Mouse (Mus musculus) stomach, embryonic 16.5 days (tissue): ENCODE data around the gene Cacna1f. TPM values are rescaled to one million over a fixed set of nuclear protein-coding genes. Genes with fewer than 3 reads are reported as not detected.

Source experiments
- ATAC-seq: fragments of 200-750 bp; cut with Nextera tagmentation; 2 replicates; pipeline ENCODE4 v1.8.0; 2017; ENCODE audit warnings: moderate number of reproducible peaks, moderate TSS enrichment; ENCODE audit not compliant: insufficient read depth, low FRiP score
- H3K27ac ChIP-seq: fragments of 300-500 bp; sonication (generic); 2 replicates; pipeline ENCODE4 v1.5.1; 2014; ENCODE audit warnings: low read length
- H3K27me3 ChIP-seq: fragments of 300-500 bp; sonication (generic); 2 replicates; pipeline ENCODE4 v1.6.1; 2014; ENCODE audit warnings: low read length, control low read depth, mixed read lengths; ENCODE audit not compliant: control insufficient read depth, insufficient read depth
- H3K36me3 ChIP-seq: fragments of 300-500 bp; sonication (generic); 2 replicates; pipeline ENCODE4 v1.6.1; 2014; ENCODE audit warnings: low read length; ENCODE audit not compliant: control insufficient read depth, insufficient read depth
- H3K4me1 ChIP-seq: fragments of 300-500 bp; sonication (generic); 2 replicates; pipeline ENCODE4 v1.6.1; 2014; ENCODE audit warnings: low read length, control low read depth, mixed read lengths; ENCODE audit not compliant: control insufficient read depth, insufficient read depth
- H3K4me2 ChIP-seq: fragments of 300-500 bp; sonication (generic); 2 replicates; pipeline ENCODE4 v1.6.1; 2014; ENCODE audit warnings: low read depth, low read length, mixed read lengths
- H3K4me3 ChIP-seq: fragments of 300-500 bp; sonication (generic); replicated peaks from 2 replicates; pipeline ENCODE4 v1.5.1; 2014; ENCODE audit warnings: mild to moderate bottlenecking, low read length
- H3K9ac ChIP-seq: fragments of 300-500 bp; sonication (generic); 2 replicates; pipeline ENCODE4 v1.6.1; 2014; ENCODE audit warnings: low read length
- H3K9me3 ChIP-seq: fragments of 300-500 bp; sonication (generic); replicated peaks from 2 replicates; pipeline ENCODE4 v1.6.1; 2016; ENCODE audit warnings: low read length, control low read depth; ENCODE audit not compliant: control insufficient read depth
- WGBS: fragments of 180-500 bp; shearing (Covaris S2); extraction: QIAGEN DNeasy Blood & Tissue Kit; methylation state at CpG from one replicate; pipeline ENCODE4 v1.1.7; 2014; 5-methylcytosine and 5-hydroxymethylcytosine counted together
- polyA plus RNA-seq: library from polyadenylated mRNA; unstranded; fragments of >200 nt; fragmentation: Nextera tagmentation; extraction: Ambion mirVana; gene quantifications from 2 replicates; pipeline ENCODE4 v1.2.1, GENCODE M21; 2015

Gene Cacna1f
- polyA plus RNA-seq, 1 experiment from 2014 or later, result not detected

DNA sequence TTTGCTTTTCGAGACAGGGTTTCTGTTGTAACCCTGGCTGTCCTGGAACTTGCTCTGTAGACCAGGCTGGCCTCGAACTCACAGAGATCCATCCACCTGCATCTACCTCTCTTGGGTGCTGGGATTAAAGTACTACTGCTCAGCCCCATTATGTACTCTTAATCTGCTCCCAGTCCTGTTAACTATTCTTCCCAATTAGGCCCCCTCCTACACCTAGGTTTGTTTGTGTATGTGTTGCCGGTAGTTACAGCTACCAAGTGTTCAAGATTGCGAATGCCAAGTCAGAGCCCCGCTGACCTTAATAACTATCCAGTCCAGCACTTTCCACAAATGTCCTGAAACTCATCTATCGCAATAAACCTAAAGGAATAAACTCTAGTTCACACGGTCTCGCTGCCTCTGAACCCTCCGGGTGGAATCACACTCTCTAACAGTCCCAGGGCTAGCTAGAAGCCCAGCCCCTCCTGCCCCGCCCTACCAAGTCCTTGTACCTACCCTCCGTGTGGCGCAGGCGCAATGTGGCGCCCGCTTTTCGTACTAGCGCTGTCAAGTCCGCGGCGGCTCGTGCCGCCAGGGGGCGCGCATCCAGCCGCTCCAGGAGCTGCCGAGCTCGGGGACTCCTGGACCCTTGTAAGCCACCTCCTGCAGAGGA lies 72.6 kb downstream of the Cacna1f start:
- Histone ChIP-seq H3K4me1 (peaks cover 2% of the 10 kb centered on the region; the same call in 1 of the 2 replicates), H3K4me3 (peak overlapping the region; percentile 40), H3K9me3 (no peaks in the 10 kb centered on the region), H3K27ac (no peak overlapping the region), H3K9ac (peak overlapping the region; percentile 55; the same call in 1 of the 2 replicates), H3K27me3 (no peaks in the 10 kb centered on the region), H3K4me2 (peak overlapping the region; percentile 58), H3K36me3 (no peaks in the 10 kb centered on the region)
- 18% methylated on average over 27 of the region's 27 CpGs for WGBS
- peak; percentile 92 for ATAC-seq

DNA sequence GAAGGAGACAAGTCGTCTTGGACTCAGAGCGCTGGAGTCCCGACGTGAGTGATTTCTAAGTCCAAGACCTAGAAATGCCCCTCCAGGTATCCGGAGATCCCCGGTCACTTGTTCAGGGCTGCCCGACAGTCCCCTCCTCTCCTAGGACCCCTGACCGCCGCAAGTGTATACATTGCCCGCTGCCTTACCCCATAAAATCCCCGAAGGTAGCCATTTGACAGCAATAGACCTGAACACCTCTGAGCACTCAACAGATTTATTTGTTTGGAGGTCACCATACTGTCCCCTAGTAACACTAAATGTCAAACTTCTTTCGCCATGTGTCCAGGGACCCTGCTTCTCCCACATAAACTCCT lies 73.2 kb downstream of the Cacna1f start:
- H3K27me3 ChIP-seq, result no peaks in the 10 kb centered on the region
- no peaks in the 10 kb centered on the region for H3K36me3 ChIP-seq
- peak; percentile 34; the same call in 1 of the 2 replicates for ATAC-seq
- H3K4me2 ChIP-seq, result peak overlapping the region; percentile 58
- H3K4me3 ChIP-seq, result peak overlapping the region; percentile 40
- WGBS, result 23% methylated on average over 12 of the region's 12 CpGs
- H3K9me3 ChIP-seq, result no peaks in the 10 kb centered on the region
- no peaks in the 10 kb centered on the region for H3K4me1 ChIP-seq
- H3K9ac ChIP-seq, result peak overlapping the region; percentile 55; the same call in 1 of the 2 replicates
- no peak overlapping the region for H3K27ac ChIP-seq

DNA sequence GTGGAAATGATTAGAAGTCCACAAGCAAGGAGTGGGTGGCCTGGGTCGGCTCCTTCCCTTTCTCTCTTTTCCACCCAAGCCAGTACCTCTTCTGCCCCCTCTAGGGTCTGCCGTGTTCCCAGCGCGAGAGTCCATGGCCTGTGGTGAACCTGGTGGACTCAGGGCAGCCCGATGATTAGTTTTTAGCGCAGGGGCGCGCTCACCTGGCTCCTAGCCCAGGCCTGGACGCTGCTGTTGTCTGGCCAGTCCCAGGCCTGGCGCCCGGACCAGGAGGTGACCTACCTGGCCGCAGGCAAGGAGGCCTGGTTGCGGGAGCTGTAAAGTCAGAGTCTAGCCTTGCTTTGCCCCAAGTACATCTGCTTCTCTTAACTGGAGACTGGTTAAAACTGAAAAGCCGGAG lies 74.0 kb downstream of the Cacna1f start, which contains the start of gene Magix:
Gene Magix, minus strand, starts transcription at position 388 of the 400 bp plus-strand sequence.
- 66% methylated on average over 14 of the region's 14 CpGs for WGBS
- H3K9ac ChIP-seq, result peak within 1 kb of the TSS; percentile 55; the same call in 1 of the 2 replicates
- H3K27ac ChIP-seq, result no peak within 1 kb of the TSS

More for the DNA sequence above, 74.0 kb downstream of the Cacna1f start, which contains the start of gene Magix:
- Histone ChIP-seq H3K4me3 (peak within 1 kb of the TSS; percentile 40), H3K4me2 (peak within 1 kb of the TSS; percentile 58), H3K9me3 (no peaks in the 10 kb centered on the region), H3K36me3 (no peaks in the 10 kb centered on the region), H3K27me3 (no peaks in the 10 kb centered on the region), H3K4me1 (no peaks in the 10 kb centered on the region)
- ATAC-seq, result no peak

Other genes starting within 250 kb of the Cacna1f start
- gene Usp27x, start 231.3 kb upstream of the Cacna1f start, polyA plus RNA-seq, result 0.46 and 0.56 TPM in 2 replicates
- 0.16 TPM in 1 of 2 replicates, not detected in the other for gene Foxp3, start 33.4 kb upstream of the Cacna1f start, polyA plus RNA-seq
- gene Ppp1r3f, start 32.8 kb upstream of the Cacna1f start, polyA plus RNA-seq, result 0.89 and 1.4 TPM in 2 replicates
- gene Ccdc22, start 1.6 kb upstream of the Cacna1f start, polyA plus RNA-seq, result 28.5 and 29.6 TPM in 2 replicates
- gene Syp, start 31.4 kb downstream of the Cacna1f start, polyA plus RNA-seq, result 9.8 and 10.3 TPM in 2 replicates
- gene Prickle3, start 50.2 kb downstream of the Cacna1f start, polyA plus RNA-seq, result 11.1 and 12.7 TPM in 2 replicates
- gene Plp2, start 64.3 kb downstream of the Cacna1f start, polyA plus RNA-seq, result 233 and 283 TPM in 2 replicates
- 0.80 and 0.87 TPM in 2 replicates for gene Magix, start 74.2 kb downstream of the Cacna1f start, polyA plus RNA-seq
- 37.9 and 38.4 TPM in 2 replicates for gene Gpkow, start 90.0 kb downstream of the Cacna1f start, polyA plus RNA-seq
- gene Wdr45, start 107.2 kb downstream of the Cacna1f start, polyA plus RNA-seq, result 36.5 and 36.7 TPM in 2 replicates
- gene Gm45208, start 115.2 kb downstream of the Cacna1f start, polyA plus RNA-seq, result not detected in 2 replicates
- gene Praf2, start 121.4 kb downstream of the Cacna1f start, polyA plus RNA-seq, result 59.4 and 63.1 TPM in 2 replicates
- gene Ccdc120, start 143.8 kb downstream of the Cacna1f start, polyA plus RNA-seq, result 17.9 and 18.2 TPM in 2 replicates
- 21.7 and 25.2 TPM in 2 replicates for gene Tfe3, start 155.5 kb downstream of the Cacna1f start, polyA plus RNA-seq
- gene Gripap1, start 182.7 kb downstream of the Cacna1f start, polyA plus RNA-seq, result 42.4 and 47.8 TPM in 2 replicates
- 1.7 and 2.0 TPM in 2 replicates for gene Kcnd1, start 215.2 kb downstream of the Cacna1f start, polyA plus RNA-seq
- 25.3 and 28.6 TPM in 2 replicates for gene Otud5, start 234.3 kb downstream of the Cacna1f start, polyA plus RNA-seq